Mouse (Mus musculus): ENCODE data around the gene Maff. TPM values are rescaled to one million over a fixed set of nuclear protein-coding genes. Genes with fewer than 3 reads are reported as not detected.

Gene Maff
- polyA plus RNA-seq (2017; shearing (Covaris generic)), result 1.5 TPM

GRCm38 (mm10) chr15:79346051-79346793 is at the start of gene Maff:
Maff (plus strand) TSS chr15:79346621.

GRCm38 (mm10) chr15:79328058-79328938 is 18.1 kb upstream of the Maff start, which contains the start of gene Pla2g6:
Pla2g6 (minus strand) TSS chr15:79328390.

GRCm38 (mm10) chr15:79402836-79403762 is 56.7 kb downstream of the Maff start, which contains the start of gene Tmem184b:
Tmem184b (minus strand) TSS chr15:79403569.

Other genes with a start within 250 kb of the Maff start
- gene Micall1, start 237.7 kb upstream of the Maff start, polyA plus RNA-seq (2017; shearing (Covaris generic)), result 45.8 TPM
- gene Polr2f, start 205.6 kb upstream of the Maff start, polyA plus RNA-seq (2017; shearing (Covaris generic)), result 141 TPM
- 1.8 TPM for gene 1700088E04Rik, start 205.4 kb upstream of the Maff start, polyA plus RNA-seq (2017; shearing (Covaris generic))
- not detected for gene Sox10, start 181.4 kb upstream of the Maff start, polyA plus RNA-seq (2017; shearing (Covaris generic))
- gene Pick1, start 117.4 kb upstream of the Maff start, polyA plus RNA-seq (2017; shearing (Covaris generic)), result 35.0 TPM
- gene Gm49486, start 117.2 kb upstream of the Maff start, polyA plus RNA-seq (2017; shearing (Covaris generic)), result not detected
- gene Slc16a8, start 91.9 kb upstream of the Maff start, polyA plus RNA-seq (2017; shearing (Covaris generic)), result not detected
- gene Baiap2l2, start 61.1 kb upstream of the Maff start, polyA plus RNA-seq (2017; shearing (Covaris generic)), result 2.0 TPM
- gene Pla2g6, start 18.2 kb upstream of the Maff start, polyA plus RNA-seq (2017; shearing (Covaris generic)), result 10.1 TPM
- 53.7 TPM for gene Tmem184b, start 56.9 kb downstream of the Maff start, polyA plus RNA-seq (2017; shearing (Covaris generic))
- gene Csnk1e, start 108.9 kb downstream of the Maff start, polyA plus RNA-seq (2017; shearing (Covaris generic)), result 23.9 TPM
- not detected for gene Kcnj4, start 158.6 kb downstream of the Maff start, polyA plus RNA-seq (2017; shearing (Covaris generic))
- 0.20 TPM for gene Kdelr3, start 169.8 kb downstream of the Maff start, polyA plus RNA-seq (2017; shearing (Covaris generic))
- gene Ddx17, start 200.1 kb downstream of the Maff start, polyA plus RNA-seq (2017; shearing (Covaris generic)), result 44.0 TPM

Measured in CD4-positive, CD25-positive, alpha-beta regulatory T cell (primary cell).